Mouse (Mus musculus) liver, postnatal 0 days (tissue): ENCODE measurements around the gene Ndrg3.

Source experiments
- CTCF ChIP-seq: sonication (generic); IDR thresholded peaks from 2 replicates; pipeline ENCODE4 v1.5.1; 2016; ENCODE audit warnings: antibody characterized with exemption, low read depth
- EP300 ChIP-seq: IDR thresholded peaks from 2 replicates; pipeline ENCODE4 v1.6.1; 2016; ENCODE audit warnings: antibody characterized with exemption, low read depth, mild to moderate bottlenecking

DNA sequence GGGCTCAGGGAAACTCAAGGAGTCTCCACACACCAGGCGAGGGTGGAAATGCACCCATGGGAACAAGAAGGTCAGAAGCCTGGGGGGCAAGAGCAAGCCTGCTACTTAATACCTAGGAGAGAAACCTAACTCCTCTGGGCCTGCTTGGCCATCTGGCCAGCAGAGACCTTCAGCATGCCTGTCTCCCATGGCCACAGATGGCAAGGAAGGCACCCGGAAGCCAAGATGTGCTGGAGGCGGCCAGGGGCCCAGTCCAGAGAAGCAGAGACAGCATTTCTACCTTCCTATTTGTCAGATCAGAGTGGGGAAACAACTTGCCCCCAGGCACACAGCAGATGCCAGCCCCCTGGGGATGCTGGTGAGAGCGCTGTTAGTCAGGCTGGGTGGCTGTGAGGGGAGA, 36.4 kb upstream of the Ndrg3 start:
- TF ChIP-seq CTCF (no peak), EP300 (no peak)
